Mouse (Mus musculus) heart, embryonic 14.5 days (tissue): Measurements from ENCODE around the gene Larp7. TPM values are rescaled to one million over a fixed set of nuclear protein-coding genes. Genes with fewer than 3 reads are reported as not detected.

Experiments
- ATAC-seq: fragments of 200-750 bp; cut with Nextera tagmentation; 2 replicates; pipeline ENCODE4 v1.8.0; 2017; ENCODE audit warnings: low read depth, moderate TSS enrichment; ENCODE audit not compliant: insufficient number of reproducible peaks, insufficient read depth, low FRiP score
- H3K27ac ChIP-seq, 2 experiments: fragments of 200-500 bp in 1 of 2; fragments of 300-500 bp in 1 of 2; sonication (generic) in 1 of 2; replicated peaks in 1 of 2; 2 replicates each; pipeline ENCODE4 v1.5.1; 2012 to 2014; ENCODE audit warnings: low read depth in 2 of 2, low read length in 2 of 2, control low read depth in 1 of 2, mild to moderate bottlenecking in 1 of 2, mixed read lengths in 1 of 2; ENCODE audit not compliant: control insufficient read depth in 1 of 2, insufficient read depth in 1 of 2
- H3K27me3 ChIP-seq: fragments of 300-500 bp; sonication (generic); 2 replicates; pipeline ENCODE4 v1.6.1; 2014; ENCODE audit warnings: mild to moderate bottlenecking, low read length, control low read depth; ENCODE audit not compliant: control insufficient read depth, insufficient read depth
- H3K36me3 ChIP-seq: fragments of 300-500 bp; sonication (generic); 2 replicates; pipeline ENCODE4 v1.6.1; 2014; ENCODE audit warnings: mild to moderate bottlenecking, control low read depth, low read length, mixed read lengths; ENCODE audit not compliant: control insufficient read depth, insufficient read depth
- H3K4me1 ChIP-seq, 2 experiments: fragments of 200-500 bp in 1 of 2; fragments of 300-500 bp in 1 of 2; sonication (generic) in 1 of 2; 2 replicates each; pipeline ENCODE4 v1.6.1; 2012 to 2014; ENCODE audit warnings: low read length in 2 of 2, control low read depth in 1 of 2, mixed read lengths in 1 of 2; ENCODE audit not compliant: control insufficient read depth in 2 of 2, insufficient read depth in 2 of 2
- H3K4me2 ChIP-seq: fragments of 300-500 bp; sonication (generic); 2 replicates; pipeline ENCODE4 v1.6.1; 2014; ENCODE audit warnings: mild to moderate bottlenecking, low read length
- H3K4me3 ChIP-seq, 2 experiments: fragments of 200-500 bp in 1 of 2; fragments of 300-500 bp in 1 of 2; sonication (generic) in 1 of 2; 2 replicates each; pipeline ENCODE4 v1.5.1; 2012 to 2014; ENCODE audit warnings: low read length in 2 of 2, mild to moderate bottlenecking in 2 of 2, control low read depth in 1 of 2, low read depth in 1 of 2, moderate library complexity in 1 of 2; ENCODE audit not compliant: control insufficient read depth in 1 of 2, insufficient read depth in 1 of 2
- H3K9ac ChIP-seq: fragments of 300-500 bp; sonication (generic); 2 replicates; pipeline ENCODE4 v1.6.1; 2014; ENCODE audit warnings: mild to moderate bottlenecking, low read length
- H3K9me3 ChIP-seq: fragments of 300-500 bp; sonication (generic); 2 replicates; pipeline ENCODE4 v1.6.1; 2016; ENCODE audit warnings: low read length, control low read depth; ENCODE audit not compliant: control insufficient read depth
- WGBS: fragments of 180-500 bp; shearing (Covaris S2); extraction: QIAGEN DNeasy Blood & Tissue Kit; methylation state at CpG from one replicate; pipeline ENCODE4 v1.1.7; 2014; 5-methylcytosine and 5-hydroxymethylcytosine counted together
- microRNA counts: library from miRNA; unstranded; fragments of <30 nt; microRNA quantifications from one replicate; lab custom pipeline; 2016
- microRNA-seq: library from miRNA; unstranded; fragments of <30 nt; microRNA quantifications from one replicate; pipeline ENCODE4, GENCODE M21; 2016
- polyA plus RNA-seq: library from polyadenylated mRNA; unstranded; fragments of >200 nt; fragmentation: Nextera tagmentation; extraction: Ambion mirVana; gene quantifications from 2 replicates; pipeline ENCODE4 v1.2.1, GENCODE M21; 2014

Larp7 gene
- polyA plus RNA-seq, 1 experiment from 2014 or later, result 58.2 TPM

GRCm38 (mm10) chr3:127487302-127487701, 65.8 kb downstream of the Larp7 start:
- ATAC-seq, result no peak
- H3K9ac ChIP-seq, result no peak overlapping the region
- H3K27me3 ChIP-seq, result no peaks in the 10 kb centered on the region
- 83% methylated on average over 7 of the region's 7 CpGs for WGBS
- H3K4me1 ChIP-seq, result peaks cover 2 to 6% of the 10 kb centered on the region in 2 experiments; a peak in 1 of 4 replicates
- H3K27ac ChIP-seq, result no peak overlapping the region
- H3K4me3 ChIP-seq, result no peak overlapping the region
- H3K36me3 ChIP-seq, result no peaks in the 10 kb centered on the region
- no peak overlapping the region for H3K4me2 ChIP-seq
- no peaks in the 10 kb centered on the region for H3K9me3 ChIP-seq

MicroRNA genes within 50 kb of the gene (microRNA counts, 519-probe panel; counts per million panel counts)
- microRNA mmu-miR-302a (lab: Ali Mortazavi, UCI) (322 counts per million, percentile 70 among the panel's probes with 10 or more counts), microRNA mmu-miR-302b (lab: Ali Mortazavi, UCI) (322 counts per million, percentile 70 among the panel's probes with 10 or more counts), microRNA mmu-miR-302c (lab: Ali Mortazavi, UCI) (322 counts per million, percentile 70 among the panel's probes with 10 or more counts), microRNA mmu-miR-302d (lab: Ali Mortazavi, UCI) (322 counts per million, percentile 70 among the panel's probes with 10 or more counts), microRNA mmu-miR-367 (lab: Ali Mortazavi, UCI) (4,095 counts per million, percentile 76 among the panel's probes with 10 or more counts)

Small RNA genes lying within 50 kb of the gene (microRNA-seq; reads per million reads assigned to microRNA genes)
- gene Mir302a, result 474 reads per million, percentile 73 among the genes with 10 or more reads in this experiment
- gene Mir302b, result 251 reads per million, percentile 62 among the genes with 10 or more reads in this experiment
- gene Mir302c, result 62.6 reads per million, percentile 45 among the genes with 10 or more reads in this experiment
- 415 reads per million, percentile 70 among the genes with 10 or more reads in this experiment for gene Mir302d
- gene Mir367, result not detected

Other genes starting within 250 kb of the Larp7 start
- gene Ank2, start 54.0 kb downstream of the Larp7 start, polyA plus RNA-seq, result 49.4 and 49.5 TPM in 2 replicates
- 8.8 and 9.5 TPM in 2 replicates for gene Zgrf1, start 140 bp upstream of the Larp7 start, polyA plus RNA-seq
- gene Neurog2, start 79.8 kb upstream of the Larp7 start, polyA plus RNA-seq, result not detected in 2 replicates
- 1.2 and 2.0 TPM in 2 replicates for gene Alpk1, start 227.2 kb upstream of the Larp7 start, polyA plus RNA-seq
- gene Tifa, start 236.5 kb upstream of the Larp7 start, polyA plus RNA-seq, result 3.6 and 3.8 TPM in 2 replicates